Mouse (Mus musculus) liver, postnatal 0 days (tissue): ENCODE results near the gene Atp1a1. TPM values are rescaled to one million over a fixed set of nuclear protein-coding genes. Genes with fewer than 3 reads are reported as not detected.

Experiments
- ATAC-seq: fragments of 200-750 bp; cut with Nextera tagmentation; 2 replicates; pipeline ENCODE4 v1.8.0; 2017; ENCODE audit warnings: mild to moderate bottlenecking, moderate library complexity
- DNase-seq: peaks from one replicate; pipeline ENCODE4 v3.0.0-alpha.2; 2016
- H3K27ac ChIP-seq: fragments of 300-500 bp; sonication (generic); 2 replicates; pipeline ENCODE4 v1.5.1; 2014; ENCODE audit warnings: antibody characterized with exemption, moderate library complexity, mild to moderate bottlenecking, low read depth
- H3K27me3 ChIP-seq: fragments of 300-500 bp; sonication (generic); 2 replicates; pipeline ENCODE4 v1.6.1; 2014; ENCODE audit warnings: low read length, control low read depth, mixed read lengths; ENCODE audit not compliant: insufficient read depth
- H3K36me3 ChIP-seq: fragments of 300-500 bp; sonication (generic); replicated peaks from 2 replicates; pipeline ENCODE4 v1.6.1; 2014; ENCODE audit warnings: mild to moderate bottlenecking, control low read depth, low read length, moderate library complexity, mixed read lengths; ENCODE audit not compliant: insufficient read depth
- H3K4me1 ChIP-seq: fragments of 300-500 bp; sonication (generic); 2 replicates; pipeline ENCODE4 v1.6.1; 2014; ENCODE audit warnings: antibody characterized with exemption, mild to moderate bottlenecking, control low read depth; ENCODE audit not compliant: insufficient read depth
- H3K4me2 ChIP-seq: fragments of 300-500 bp; sonication (generic); 2 replicates; pipeline ENCODE4 v1.6.1; 2014; ENCODE audit warnings: low read depth, mild to moderate bottlenecking, low read length, moderate library complexity, mixed read lengths
- H3K4me3 ChIP-seq: fragments of 300-500 bp; sonication (generic); 2 replicates; pipeline ENCODE4 v1.5.1; 2014; ENCODE audit warnings: low read depth, low read length
- H3K9ac ChIP-seq: fragments of 300-500 bp; sonication (generic); replicated peaks from 2 replicates; pipeline ENCODE4 v1.6.1; 2014; ENCODE audit warnings: mild to moderate bottlenecking, moderate library complexity
- H3K9me3 ChIP-seq: fragments of 300-500 bp; sonication (generic); 2 replicates; pipeline ENCODE4 v1.6.1; 2016; ENCODE audit warnings: mild to moderate bottlenecking, control low read depth, low read length, mixed read lengths
- CTCF ChIP-seq: sonication (generic); IDR thresholded peaks from 2 replicates; pipeline ENCODE4 v1.5.1; 2016; ENCODE audit warnings: antibody characterized with exemption, low read depth
- EP300 ChIP-seq: IDR thresholded peaks from 2 replicates; pipeline ENCODE4 v1.6.1; 2016; ENCODE audit warnings: antibody characterized with exemption, low read depth, mild to moderate bottlenecking
- WGBS: fragments of 180-500 bp; shearing (Covaris S2); extraction: QIAGEN DNeasy Blood & Tissue Kit; methylation state at CpG from one replicate; pipeline ENCODE4 v1.1.7; 2014; ENCODE audit not compliant: insufficient replicate concordance; 5-methylcytosine and 5-hydroxymethylcytosine counted together
- polyA plus RNA-seq: library from polyadenylated mRNA; unstranded; fragments of >200 nt; fragmentation: Nextera tagmentation; extraction: Ambion mirVana; gene quantifications from 2 replicates; pipeline ENCODE4 v1.2.1, GENCODE M21; 2015

The Atp1a1 gene
- polyA plus RNA-seq, 1 experiment from 2014 or later = 39.3 TPM

DNA sequence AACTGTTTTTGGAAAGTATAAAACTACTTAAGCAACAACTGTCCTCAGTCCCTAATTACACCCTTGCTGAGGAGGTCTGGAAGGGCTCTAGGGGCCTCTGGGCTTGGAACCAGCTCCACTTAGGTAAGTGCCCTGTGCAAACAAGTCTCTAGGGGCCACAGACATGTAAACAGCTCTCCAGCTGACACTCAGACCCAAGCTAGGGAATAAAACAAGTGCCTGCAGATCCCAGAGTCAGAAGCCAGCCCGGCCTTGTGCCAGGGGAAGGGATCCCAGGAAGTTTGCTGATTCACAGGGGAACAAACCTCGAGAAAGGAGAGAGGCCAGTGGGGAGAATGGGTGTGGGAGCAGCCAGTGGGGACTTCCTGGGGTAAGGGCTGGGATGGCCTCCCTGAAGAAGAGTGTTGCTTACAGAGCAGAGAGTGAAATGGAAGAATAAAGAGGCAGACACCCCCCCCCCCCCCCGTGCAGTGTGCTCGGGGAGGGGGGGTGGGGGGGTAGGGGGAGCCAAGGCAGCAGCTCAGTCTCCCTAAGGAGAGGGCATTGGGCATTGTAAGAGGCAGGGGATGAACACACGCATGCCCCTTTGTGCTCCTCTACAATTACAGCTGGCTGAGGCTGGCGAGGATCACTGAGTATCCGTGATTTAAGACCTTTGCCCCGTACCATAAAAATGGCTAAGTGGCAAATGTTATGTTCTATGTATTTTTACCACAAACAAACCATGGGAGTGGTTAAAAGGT lies 76.2 kb downstream of the Atp1a1 start:
- no peak for DNase-seq

DNA sequence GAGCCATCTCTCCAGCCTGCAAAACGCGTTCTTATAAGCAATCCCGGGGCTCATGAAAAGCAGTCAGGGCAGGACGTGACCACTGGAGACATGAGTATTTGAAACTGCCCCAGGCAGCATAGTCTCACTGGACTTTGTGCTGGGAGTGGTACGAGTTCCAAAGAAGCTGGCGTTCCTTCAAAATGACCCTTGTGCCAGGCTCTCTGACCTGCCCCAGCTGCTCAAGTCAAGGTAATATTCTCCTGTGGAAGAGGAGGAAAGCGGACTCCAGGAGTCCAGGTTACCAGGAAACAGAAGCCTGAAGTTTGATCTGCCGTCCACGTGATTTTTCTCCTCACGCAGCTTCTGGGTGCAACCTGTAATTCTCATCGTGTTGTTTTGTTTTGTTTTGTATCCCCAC lies 77.9 kb downstream of the Atp1a1 start:
- ATAC-seq (no peak), DNase-seq (no peak)
- TF ChIP-seq CTCF (no peak), EP300 (no peak)
- Histone ChIP-seq H3K4me3 (no peak overlapping the region), H3K9me3 (no peaks in the 10 kb centered on the region), H3K4me2 (no peak overlapping the region), H3K4me1 (peaks cover 20% of the 10 kb centered on the region), H3K27me3 (no peaks in the 10 kb centered on the region), H3K9ac (no peak overlapping the region), H3K36me3 (no peaks in the 10 kb centered on the region), H3K27ac (no peak overlapping the region)
- 66% methylated on average over 11 of the region's 11 CpGs for WGBS

More for the DNA sequence above, 76.2 kb downstream of the Atp1a1 start:
- peaks cover 20% of the 10 kb centered on the region for H3K4me1 ChIP-seq
- 54% methylated on average over 7 of the region's 8 CpGs for WGBS
- H3K27ac ChIP-seq = no peak overlapping the region
- no peaks in the 10 kb centered on the region for H3K27me3 ChIP-seq
- no peaks in the 10 kb centered on the region for H3K9me3 ChIP-seq
- no peak overlapping the region for H3K4me3 ChIP-seq
- ATAC-seq = no peak
- H3K4me2 ChIP-seq = no peak overlapping the region
- H3K36me3 ChIP-seq = no peaks in the 10 kb centered on the region
- TF ChIP-seq EP300 = no peak
- TF ChIP-seq CTCF = no peak
- H3K9ac ChIP-seq = no peak overlapping the region

Other genes with a start within 250 kb of the Atp1a1 start
- 1.7 and 1.9 TPM in 2 replicates for gene Igsf3, start 227.6 kb downstream of the Atp1a1 start, polyA plus RNA-seq
- not detected in 2 replicates for gene Mab21l3, start 244.3 kb upstream of the Atp1a1 start, polyA plus RNA-seq